Mouse (Mus musculus) brain, embryonic 18.5 days (tissue): ENCODE data around the gene Gm14296.
"Not testable (repeated sequence)": the region's sequence is repeated elsewhere in the genome, so short reads cannot be mapped to it uniquely, and the experiment has no call there.

Source experiments
- DNase-seq: peaks from one replicate; pipeline ENCODE4 v3.0.0-alpha.2; 2012; ENCODE audit warnings: low read depth, low spot score

Gm14296 gene

DNA sequence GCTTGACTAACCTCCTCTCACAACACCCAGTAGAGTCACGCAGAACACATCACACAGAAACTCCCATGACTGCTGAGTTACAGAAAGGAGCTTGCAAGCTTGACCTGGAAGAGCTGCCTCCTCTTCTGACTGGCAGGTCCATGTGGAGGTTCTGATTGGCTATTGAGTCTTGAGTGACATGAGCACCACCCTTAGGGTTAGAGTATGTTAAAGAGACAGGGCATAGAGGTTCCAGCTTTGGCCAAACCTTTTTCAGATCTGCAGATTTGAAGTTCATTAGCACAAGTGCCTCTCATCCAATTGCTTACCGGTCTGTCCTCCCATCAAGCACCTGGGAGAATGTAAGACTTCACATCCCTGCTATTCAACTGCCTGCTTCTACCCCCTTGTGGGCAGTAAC, at the start of gene Gm14296:
Gene Gm14296 (minus strand): TSS at position 101 of the 400 bp plus-strand sequence.
- not testable (repeated sequence) for DNase-seq

DNA sequence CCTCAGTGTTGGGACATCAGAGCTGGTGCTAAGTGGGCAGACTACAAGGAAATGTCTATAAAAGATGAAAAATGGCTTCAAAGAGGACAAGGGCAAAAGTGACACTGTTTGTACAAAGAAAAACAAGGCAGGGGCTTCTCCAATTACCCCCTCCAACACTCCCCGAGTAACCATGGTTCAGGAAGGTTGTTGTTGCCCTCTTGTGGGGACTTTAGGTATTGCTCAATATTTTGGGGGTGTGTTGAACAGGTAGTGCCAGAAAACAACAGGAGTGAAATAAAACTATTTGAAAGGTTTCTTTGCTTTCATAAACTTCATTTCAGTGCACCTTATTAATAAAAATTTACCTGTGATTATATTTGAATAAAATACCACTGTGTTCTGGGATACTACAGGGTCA, 22.1 kb downstream of the Gm14296 start:
- DNase-seq = not testable (repeated sequence)
